Mouse (Mus musculus) spleen, postnatal 10 days (tissue): ENCODE measurements around the gene Trim10.

Experiments used
- DNase-seq, 2 experiments: peaks; one replicate each; pipeline ENCODE4 v3.0.0; 2021 to 2022; ENCODE audit warnings: low spot score in 2 of 2

The Trim10 gene

GRCm38 (mm10) chr17:36909802-36910201, 40.4 kb downstream of the Trim10 start:
- DNase-seq, result no peak

- DNase-seq, result no peak
Observed at GRCm38 (mm10) chr17:36912031-36912430, 42.7 kb downstream of the Trim10 start.

- DNase-seq, result peak; percentile 66 to 88
Observed at GRCm38 (mm10) chr17:36914108-36914507, 44.7 kb downstream of the Trim10 start.

GRCm38 (mm10) chr17:36915076-36915475, 45.7 kb downstream of the Trim10 start:
- peak; percentile 50 to 82 for DNase-seq

- DNase-seq, result no peak
Observed at GRCm38 (mm10) chr17:36920239-36920638, 50.9 kb downstream of the Trim10 start.

- DNase-seq, result no peak
Observed at GRCm38 (mm10) chr17:36922715-36923114, 53.3 kb downstream of the Trim10 start.

GRCm38 (mm10) chr17:36923491-36923890, 54.1 kb downstream of the Trim10 start:
- no peak for DNase-seq
